Mouse (Mus musculus) brown adipose tissue, adult 24 weeks (tissue): ENCODE results near the gene Ppp1r14b. TPM values are rescaled to one million over a fixed set of nuclear protein-coding genes. Genes with fewer than 3 reads are reported as not detected.

Experiments
- H3K27ac ChIP-seq: fragments of 200-500 bp; replicated peaks from 2 replicates; pipeline ENCODE4 v1.5.1; 2012; ENCODE audit warnings: low read depth, mild to moderate bottlenecking, low read length
- H3K4me1 ChIP-seq: fragments of 200-500 bp; 2 replicates; pipeline ENCODE4 v1.6.1; 2012; ENCODE audit warnings: low read length, mixed read lengths; ENCODE audit not compliant: control insufficient read depth, insufficient read depth, insufficient read length
- H3K4me3 ChIP-seq: fragments of 200-500 bp; 2 replicates; pipeline ENCODE4 v1.5.1; 2012; ENCODE audit warnings: low read depth, mild to moderate bottlenecking, low read length, moderate library complexity; ENCODE audit not compliant: insufficient read depth
- polyA plus RNA-seq: library from polyadenylated mRNA; stranded (reverse); fragments of >200 nt; gene quantifications from 2 replicates; pipeline ENCODE4 v1.2.4, GENCODE M21; 2012; ENCODE audit not compliant: missing spikeins, insufficient read depth, insufficient read length

Ppp1r14b gene
- polyA plus RNA-seq, 1 experiment = 250 TPM

GRCm38 (mm10) chr19:6992011-6992858, 17.5 kb downstream of the Ppp1r14b start, which contains the start of gene Dnajc4:
TSS of gene Dnajc4 (minus strand) at chr19:6992572.
- Histone ChIP-seq H3K4me3 (peak within 1 kb of the TSS; percentile 65), H3K4me1 (peaks cover 18% of the 10 kb centered on the region), H3K27ac (peak within 1 kb of the TSS; percentile 26)

- H3K27ac ChIP-seq = no peak overlapping the region
- H3K4me1 ChIP-seq = peaks cover 14% of the 10 kb centered on the region
- peak overlapping the region; percentile 50 for H3K4me3 ChIP-seq
Measured at GRCm38 (mm10) chr19:6993011-6993770, 18.4 kb downstream of the Ppp1r14b start.

GRCm38 (mm10) chr19:6994002-6994401, 19.2 kb downstream of the Ppp1r14b start:
- Histone ChIP-seq H3K4me1 (peaks cover 13% of the 10 kb centered on the region), H3K27ac (no peak overlapping the region), H3K4me3 (no peak overlapping the region)

GRCm38 (mm10) chr19:6994489-6994888, 19.7 kb downstream of the Ppp1r14b start:
- Histone ChIP-seq H3K27ac (no peak overlapping the region), H3K4me3 (no peak overlapping the region), H3K4me1 (peaks cover 13% of the 10 kb centered on the region)

- peaks cover 13% of the 10 kb centered on the region for H3K4me1 ChIP-seq
- no peak overlapping the region for H3K27ac ChIP-seq
Measured at GRCm38 (mm10) chr19:6995255-6995991, 20.7 kb downstream of the Ppp1r14b start.

GRCm38 (mm10) chr19:6996006-6996405, 21.2 kb downstream of the Ppp1r14b start, which contains the start of the genes Nudt22 and Trpt1:
TSS of gene Nudt22 (minus strand) at chr19:6996117.
TSS of gene Trpt1 (plus strand) at chr19:6996131.
- peak within 1 kb of the TSS; percentile 64; the same call in 1 of the 2 replicates for H3K27ac ChIP-seq
- H3K4me3 ChIP-seq = peak within 1 kb of the TSS; percentile 87
- H3K4me1 ChIP-seq = peaks cover 13% of the 10 kb centered on the region

More at GRCm38 (mm10) chr19:6995255-6995991, 20.7 kb downstream of the Ppp1r14b start:
- peak overlapping the region; percentile 53 for H3K4me3 ChIP-seq

GRCm38 (mm10) chr19:6997721-6998290, 23.0 kb downstream of the Ppp1r14b start:
- Histone ChIP-seq H3K4me1 (peaks cover 13% of the 10 kb centered on the region), H3K4me3 (no peak overlapping the region), H3K27ac (no peak overlapping the region)

- no peak overlapping the region for H3K27ac ChIP-seq
- peaks cover 11% of the 10 kb centered on the region for H3K4me1 ChIP-seq
- H3K4me3 ChIP-seq = no peak overlapping the region
Measured at GRCm38 (mm10) chr19:6999360-7000063, 24.7 kb downstream of the Ppp1r14b start.

GRCm38 (mm10) chr19:7006892-7007593, 32.3 kb downstream of the Ppp1r14b start:
- no peak overlapping the region for H3K27ac ChIP-seq
- no peaks in the 10 kb centered on the region for H3K4me1 ChIP-seq
- H3K4me3 ChIP-seq = no peak overlapping the region

- no peak overlapping the region for H3K4me3 ChIP-seq
- H3K27ac ChIP-seq = no peak overlapping the region
- H3K4me1 ChIP-seq = no peaks in the 10 kb centered on the region
Measured at GRCm38 (mm10) chr19:7012426-7012825, 37.7 kb downstream of the Ppp1r14b start.

GRCm38 (mm10) chr19:7013984-7014383, 39.2 kb downstream of the Ppp1r14b start:
- Histone ChIP-seq H3K4me3 (no peak overlapping the region), H3K27ac (no peak overlapping the region), H3K4me1 (no peaks in the 10 kb centered on the region)

- Histone ChIP-seq H3K27ac (no peak overlapping the region), H3K4me3 (no peak overlapping the region), H3K4me1 (no peaks in the 10 kb centered on the region)
Measured at GRCm38 (mm10) chr19:7014481-7015135, 39.8 kb downstream of the Ppp1r14b start.
